Mouse (Mus musculus): Measurements from ENCODE around the gene Chit1. TPM values are rescaled to one million over a fixed set of nuclear protein-coding genes. Genes with fewer than 3 reads are reported as not detected.
A peak's percentile ranks its signal among the peaks of the same experiment; 100 is the strongest.

The Chit1 gene
- polyA plus RNA-seq (2012; rRNA removed) (0.08 and 0.09 TPM in 2 replicates), polyA plus RNA-seq (2014; fragmentation: Nextera tagmentation; extraction: Ambion mirVana) (not detected in 2 replicates)

DNA sequence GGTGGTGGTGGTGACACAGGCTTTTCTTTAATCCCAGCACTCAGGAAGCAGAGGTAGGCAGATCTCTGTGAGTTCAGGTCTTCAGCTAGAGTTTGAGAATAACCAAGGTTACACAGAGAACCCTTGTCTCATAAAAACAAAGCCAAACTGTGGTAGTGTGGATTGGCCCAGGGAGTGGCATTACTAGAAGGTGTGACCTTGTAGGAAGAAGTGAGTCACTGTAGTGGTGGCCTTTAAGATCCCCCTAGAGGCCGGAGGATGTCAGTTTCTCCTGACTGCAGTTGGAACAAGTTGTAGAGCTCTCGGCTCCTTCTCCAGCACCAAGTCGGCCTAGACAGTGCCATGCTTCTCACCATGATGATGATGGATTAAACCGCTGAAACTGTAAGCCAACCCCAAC, at the start of gene Chit1:
Gene Chit1 (plus strand): TSS at position 264 of the 400 bp plus-strand sequence.
- Histone ChIP-seq H3K27ac (peak within 1 kb of the TSS; percentile 80), H3K9ac (replicated peaks) (peak within 1 kb of the TSS; percentile 54)

DNA sequence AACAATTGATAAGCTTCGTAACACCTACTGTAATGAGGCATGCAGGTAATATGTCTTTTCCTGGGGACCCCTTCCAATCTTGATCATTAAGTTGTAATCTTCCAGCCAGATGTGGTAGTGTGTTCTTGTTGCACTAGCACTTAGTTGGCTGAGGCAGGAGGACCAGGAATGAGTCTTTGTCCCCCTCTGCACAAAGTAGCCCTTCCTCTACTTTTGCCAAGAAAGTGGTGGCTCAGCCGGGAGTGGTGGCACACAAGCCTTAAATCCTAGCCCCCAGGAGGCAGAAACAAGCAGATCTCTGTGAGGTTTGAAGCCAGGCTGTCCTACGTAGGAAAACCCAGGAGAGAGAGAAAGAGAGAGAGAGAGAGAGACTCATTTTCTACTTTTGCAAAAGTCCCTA, 49.1 kb upstream of the Chit1 start:
- no peak for ATAC-seq (ENCODE audit: insufficient read depth)
- no peak for TF ChIP-seq CTCF (IDR thresholded peaks at IDR 0.05; ENCODE audit: low read depth)
- TF ChIP-seq EP300 (IDR thresholded peaks at IDR 0.05; ENCODE audit: low read depth), result no peak
- Histone ChIP-seq H3K27ac (no peak overlapping the region), H3K27me3 (ENCODE audit: control insufficient read depth, insufficient read depth, low read length) (peaks cover 37% of the 10 kb centered on the region), H3K36me3 (replicated peaks; ENCODE audit: control insufficient read depth, insufficient read depth, low read depth) (no peaks in the 10 kb centered on the region), H3K4me1 (replicated peaks; ENCODE audit: control insufficient read depth in 2 of 2, insufficient read depth in 2 of 2, low read length in 1 of 2) (peaks cover 56 to 73% of the 10 kb centered on the region in 2 experiments), H3K9ac (replicated peaks) (no peak overlapping the region), H3K4me2 (ENCODE audit: low read depth) (peak overlapping the region; percentile 97), H3K9me3 (ENCODE audit: control insufficient read depth, low read length) (no peaks in the 10 kb centered on the region), H3K4me3 (ENCODE audit: insufficient read depth in 1 of 2, low read depth in 2 of 2, low read length in 2 of 2) (no peak overlapping the region)
- 57% methylated on average over 3 of the region's 3 CpGs for WGBS (ENCODE audit: insufficient replicate concordance)
- no peak for DNase-seq (ENCODE audit: low read depth in 3 of 3, low spot score in 3 of 3)

More for the DNA sequence above, at the start of gene Chit1:
- Histone ChIP-seq H3K27me3 (ENCODE audit: control insufficient read depth, insufficient read depth, low read length) (no peaks in the 10 kb centered on the region; the same call in 1 of the 2 replicates), H3K9me3 (ENCODE audit: control insufficient read depth, low read length) (no peaks in the 10 kb centered on the region), H3K4me3 (ENCODE audit: insufficient read depth in 1 of 2, low read depth in 2 of 2, low read length in 2 of 2) (peak within 1 kb of the TSS in 1 of 2 experiments; percentile 12; a peak in 1 of 4 replicates), H3K4me2 (ENCODE audit: low read depth) (peak within 1 kb of the TSS; percentile 59), H3K4me1 (replicated peaks; ENCODE audit: control insufficient read depth in 2 of 2, insufficient read depth in 2 of 2, low read length in 1 of 2) (peaks cover 16% of the 10 kb centered on the region in 2 experiments), H3K36me3 (replicated peaks; ENCODE audit: control insufficient read depth, insufficient read depth, low read depth) (no peaks in the 10 kb centered on the region)
- peak; percentile 78 for ATAC-seq (ENCODE audit: insufficient read depth)
- peak in 1 of 3 experiments; percentile 68 for DNase-seq (ENCODE audit: low read depth in 3 of 3, low spot score in 3 of 3)
- TF ChIP-seq CTCF (IDR thresholded peaks at IDR 0.05; ENCODE audit: low read depth) (peak; percentile 78), EP300 (IDR thresholded peaks at IDR 0.05; ENCODE audit: low read depth) (no peak)
- 56% methylated on average over 4 of the region's 4 CpGs for WGBS (ENCODE audit: insufficient replicate concordance)

DNA sequence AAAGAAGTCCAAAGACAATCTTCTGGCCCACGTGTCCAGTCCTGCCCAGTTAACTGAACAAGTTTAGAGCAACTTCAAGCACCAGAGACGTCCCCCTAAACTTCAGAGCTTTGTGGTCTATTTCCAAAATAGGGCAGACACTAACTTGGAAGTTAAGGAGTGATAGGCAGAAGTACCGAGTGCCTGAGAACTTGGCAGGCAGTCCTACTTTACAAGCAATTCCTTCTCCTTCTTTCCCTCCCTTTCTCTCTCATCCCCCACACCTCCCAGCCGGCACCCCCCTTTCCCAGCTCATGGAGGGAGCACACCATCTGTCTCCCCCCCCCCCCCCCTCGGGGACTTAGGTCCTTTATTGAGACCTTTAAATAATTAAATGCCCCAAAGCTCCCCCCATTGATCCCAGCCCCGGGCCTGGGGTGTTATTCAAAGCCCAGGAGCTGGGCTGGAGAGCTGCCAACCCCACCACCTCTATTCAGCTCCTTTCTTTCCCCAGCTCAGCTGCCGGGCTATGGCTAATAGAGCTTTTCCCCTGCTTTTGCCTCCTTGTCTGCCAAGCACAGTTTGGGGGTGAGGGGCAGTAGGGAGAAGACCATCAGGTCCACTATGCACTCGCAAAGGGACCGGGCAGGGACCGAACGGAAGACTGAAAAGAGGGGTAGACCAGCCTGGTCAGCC, 48.5 kb upstream of the Chit1 start:
- Histone ChIP-seq H3K4me3 (ENCODE audit: insufficient read depth in 1 of 2, low read depth in 2 of 2, low read length in 2 of 2) (peak overlapping the region in 1 of 2 experiments; percentile 20; a peak in 1 of 4 replicates), H3K4me2 (ENCODE audit: low read depth) (peak overlapping the region; percentile 45), H3K4me1 (replicated peaks; ENCODE audit: control insufficient read depth in 2 of 2, insufficient read depth in 2 of 2, low read length in 1 of 2) (peaks cover 56 to 74% of the 10 kb centered on the region in 2 experiments), H3K27me3 (ENCODE audit: control insufficient read depth, insufficient read depth, low read length) (peaks cover 40% of the 10 kb centered on the region), H3K27ac (no peak overlapping the region), H3K36me3 (replicated peaks; ENCODE audit: control insufficient read depth, insufficient read depth, low read depth) (no peaks in the 10 kb centered on the region), H3K9me3 (ENCODE audit: control insufficient read depth, low read length) (no peaks in the 10 kb centered on the region), H3K9ac (replicated peaks) (no peak overlapping the region; the same call in 1 of the 2 replicates)
- DNase-seq (ENCODE audit: low read depth in 3 of 3, low spot score in 3 of 3), result no peak
- no peak for ATAC-seq (ENCODE audit: insufficient read depth)
- TF ChIP-seq CTCF (IDR thresholded peaks at IDR 0.05; ENCODE audit: low read depth), result no peak
- no peak for TF ChIP-seq EP300 (IDR thresholded peaks at IDR 0.05; ENCODE audit: low read depth)
- 24% methylated on average over 11 of the region's 11 CpGs for WGBS (ENCODE audit: insufficient replicate concordance)

DNA sequence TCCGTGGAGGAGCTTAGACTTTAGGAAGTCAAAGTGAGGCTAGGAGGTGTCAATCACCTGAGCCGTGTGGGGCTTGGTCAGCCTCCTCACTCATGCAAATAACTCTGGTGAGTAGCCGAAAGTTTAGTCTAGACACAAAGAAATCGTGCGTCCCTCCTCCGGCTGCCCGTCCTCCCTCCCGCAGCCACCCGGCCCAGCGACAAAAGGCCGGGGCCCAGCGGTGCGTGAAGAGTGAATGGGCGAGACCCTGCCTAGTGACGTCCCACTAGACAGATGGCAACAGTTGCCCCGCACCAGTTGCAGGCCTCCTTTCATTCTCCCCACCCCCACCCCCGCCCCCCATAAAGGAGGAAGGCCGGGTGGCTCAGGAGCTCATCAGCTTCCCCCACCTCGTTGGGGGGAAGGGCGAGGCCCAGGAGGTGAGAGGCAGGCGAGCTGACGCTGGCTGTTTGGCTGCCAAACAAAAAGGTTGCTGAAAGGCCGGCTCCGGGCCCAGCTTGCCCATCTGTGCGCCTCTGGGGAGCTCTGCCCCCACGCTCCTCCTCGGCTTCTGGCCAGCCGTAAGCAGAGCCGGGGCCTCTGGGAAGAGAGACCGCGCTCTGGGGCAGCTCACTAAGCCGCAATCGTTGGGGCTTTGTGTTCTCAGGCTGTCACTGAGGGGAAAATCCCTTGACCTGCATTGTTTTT, 47.8 kb upstream of the Chit1 start:
- no peaks in the 10 kb centered on the region for H3K36me3 ChIP-seq (replicated peaks; ENCODE audit: control insufficient read depth, insufficient read depth, low read depth)
- H3K9me3 ChIP-seq (ENCODE audit: control insufficient read depth, low read length), result no peaks in the 10 kb centered on the region
- TF ChIP-seq EP300 (IDR thresholded peaks at IDR 0.05; ENCODE audit: low read depth) (no peak), CTCF (IDR thresholded peaks at IDR 0.05; ENCODE audit: low read depth) (no peak)
- peaks cover 40% of the 10 kb centered on the region for H3K27me3 ChIP-seq (ENCODE audit: control insufficient read depth, insufficient read depth, low read length)
- peak overlapping the region in 1 of 2 experiments; percentile 30; a peak in 1 of 4 replicates for H3K4me3 ChIP-seq (ENCODE audit: insufficient read depth in 1 of 2, low read depth in 2 of 2, low read length in 2 of 2)
- H3K9ac ChIP-seq (replicated peaks), result peak overlapping the region; percentile 2
- ATAC-seq (ENCODE audit: insufficient read depth), result no peak
- H3K27ac ChIP-seq, result no peak overlapping the region; the same call in 1 of the 2 replicates
- H3K4me2 ChIP-seq (ENCODE audit: low read depth), result peak overlapping the region; percentile 45
- 5% methylated on average over 33 of the region's 33 CpGs for WGBS (ENCODE audit: insufficient replicate concordance)
- H3K4me1 ChIP-seq (replicated peaks; ENCODE audit: control insufficient read depth in 2 of 2, insufficient read depth in 2 of 2, low read length in 1 of 2), result peaks cover 56 to 71% of the 10 kb centered on the region in 2 experiments
- DNase-seq (ENCODE audit: low read depth in 3 of 3, low spot score in 3 of 3), result no peak

DNA sequence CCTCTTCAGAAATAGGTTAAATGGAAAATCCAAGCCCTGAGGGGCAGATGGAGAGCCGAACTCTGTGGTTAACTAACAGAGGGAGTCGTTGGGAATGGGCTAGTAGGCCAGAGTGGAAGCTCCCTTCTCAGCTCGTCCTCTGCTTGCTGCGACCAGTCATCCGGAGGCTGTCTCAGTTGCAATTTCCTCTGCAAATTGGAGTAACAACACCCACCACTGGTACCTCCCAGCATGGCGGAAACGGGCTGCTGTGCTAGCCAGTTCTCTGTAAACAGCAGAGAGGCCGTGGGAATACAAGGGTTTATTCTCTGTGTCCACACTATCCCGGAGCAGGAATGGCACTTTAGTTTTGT, 47.3 kb upstream of the Chit1 start:
- no peak overlapping the region; the same call in 1 of the 2 replicates for H3K27ac ChIP-seq
- peaks cover 40% of the 10 kb centered on the region for H3K27me3 ChIP-seq (ENCODE audit: control insufficient read depth, insufficient read depth, low read length)
- 26% methylated on average over 9 of the region's 9 CpGs for WGBS (ENCODE audit: insufficient replicate concordance)
- no peaks in the 10 kb centered on the region for H3K9me3 ChIP-seq (ENCODE audit: control insufficient read depth, low read length)
- H3K36me3 ChIP-seq (replicated peaks; ENCODE audit: control insufficient read depth, insufficient read depth, low read depth), result no peaks in the 10 kb centered on the region
- H3K4me2 ChIP-seq (ENCODE audit: low read depth), result peak overlapping the region; percentile 45
- no peak for DNase-seq (ENCODE audit: low read depth in 3 of 3, low spot score in 3 of 3)
- no peak overlapping the region; the same call in 1 of the 2 replicates for H3K9ac ChIP-seq (replicated peaks)
- no peak overlapping the region for H3K4me3 ChIP-seq (ENCODE audit: insufficient read depth in 1 of 2, low read depth in 2 of 2, low read length in 2 of 2)
- ATAC-seq (ENCODE audit: insufficient read depth), result no peak
- no peak for TF ChIP-seq CTCF (IDR thresholded peaks at IDR 0.05; ENCODE audit: low read depth)
- no peak for TF ChIP-seq EP300 (IDR thresholded peaks at IDR 0.05; ENCODE audit: low read depth)
- peaks cover 56 to 71% of the 10 kb centered on the region in 2 experiments for H3K4me1 ChIP-seq (replicated peaks; ENCODE audit: control insufficient read depth in 2 of 2, insufficient read depth in 2 of 2, low read length in 1 of 2)

All from liver, embryonic 14.5 days (tissue).